Mouse (Mus musculus) gastrocnemius, adult 8-10 months (tissue): ENCODE results near the gene Cyp24a1. TPM values are rescaled to one million over a fixed set of nuclear protein-coding genes. Genes with fewer than 3 reads are reported as not detected.

Experiments
- DNase-seq, 2 experiments: peaks; one replicate each; pipeline ENCODE4 v3.0.0; 2022; ENCODE audit warnings: low spot score in 2 of 2
- total RNA-seq, 4 experiments: library from RNA; stranded (reverse); gene quantifications; 2 replicates each; pipeline ENCODE4 v1.2.4; 2022

The Cyp24a1 gene
- total RNA-seq, 4 experiments from 2014 or later = not detected

- no peak for DNase-seq
Observed at GRCm38 (mm10) chr2:170442535-170442934, 54.4 kb downstream of the Cyp24a1 start.

DNA sequence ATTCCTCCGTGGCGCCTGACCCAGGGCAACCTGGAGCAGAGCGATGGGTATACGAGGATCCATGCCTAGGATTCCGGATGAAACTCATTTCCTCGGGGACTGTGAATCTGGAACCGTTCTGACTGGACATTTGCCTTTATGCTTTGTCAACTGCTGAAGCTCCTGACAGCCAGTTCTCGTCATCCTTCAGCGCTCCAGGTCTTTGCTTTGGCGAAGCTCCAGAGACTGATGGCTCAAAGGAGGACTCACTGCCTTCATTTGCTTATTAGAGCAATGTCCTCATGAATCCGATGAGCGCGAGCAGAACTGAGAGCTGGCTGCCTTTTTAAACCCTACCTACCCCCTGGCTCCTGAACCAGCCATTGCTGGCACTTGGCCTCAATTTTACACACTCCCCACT, 58.2 kb downstream of the Cyp24a1 start:
- DNase-seq = no peak

DNA sequence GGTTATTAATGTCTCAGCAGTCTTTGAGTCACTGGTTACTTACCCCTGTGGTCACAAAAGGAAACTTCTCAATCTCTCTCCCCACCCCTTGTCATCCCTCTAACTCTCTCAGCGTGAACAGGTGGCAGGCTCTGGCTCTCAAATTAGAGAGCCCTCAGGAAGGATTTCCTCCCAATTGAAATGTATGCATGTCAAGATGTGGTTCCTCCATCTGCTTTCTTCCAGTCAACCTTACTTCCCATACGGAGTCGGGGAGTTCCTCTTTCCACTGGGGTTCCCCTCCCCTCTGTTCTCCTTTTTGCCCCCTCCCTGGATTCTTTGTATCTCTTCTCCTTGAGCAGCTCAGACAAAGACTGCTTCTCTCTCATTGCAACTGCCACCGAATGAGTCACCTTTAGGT, 60.7 kb downstream of the Cyp24a1 start:
- no peak for DNase-seq

Other genes starting within 250 kb of the Cyp24a1 start
- gene Bcas1, start 69.3 kb downstream of the Cyp24a1 start, total RNA-seq = 1 to 10 TPM in 2 of 4 experiments, under 1 TPM in 2; 0.41 to 1.5 (median 0.92) TPM
- 10 to 100 TPM in 3 of 4 experiments, 1 to 10 TPM in 1; 8.3 to 15.2 (median 10.4) TPM for gene Pfdn4, start 717 bp downstream of the Cyp24a1 start, total RNA-seq
- gene 4930470P17Rik, start 104.9 kb upstream of the Cyp24a1 start, total RNA-seq = not detected
- gene Dok5, start 234.7 kb upstream of the Cyp24a1 start, total RNA-seq = 1 to 10 TPM in 3 of 4 experiments, under 1 TPM in 1; 0.86 to 2.9 (median 2.3) TPM